In the genomic region with DNA sequence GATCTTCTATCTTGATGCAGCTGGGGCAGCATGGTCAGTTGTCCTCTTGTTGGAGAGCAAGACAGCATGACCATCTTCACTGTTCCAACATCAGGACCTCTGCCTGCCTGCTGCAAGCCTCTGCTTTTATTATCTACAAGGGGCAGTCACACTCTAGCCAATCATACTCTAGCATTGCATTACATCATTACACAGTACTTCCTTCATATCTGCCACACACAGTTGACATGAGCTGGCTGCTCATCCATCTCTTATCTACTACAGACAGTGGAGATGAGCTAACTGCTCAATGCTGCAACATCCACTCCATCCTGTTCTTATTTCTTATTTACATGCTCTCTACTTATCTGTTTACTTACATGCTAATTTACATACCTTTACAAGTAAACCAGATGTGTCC, we compare ENCODE assay signal across 16 mouse cellular contexts. TPM values are rescaled to one million over a fixed set of nuclear protein-coding genes. Genes with fewer than 3 reads are reported as not detected.
DNase-seq lines count a peak whose midpoint lies in the region; ATAC-seq and TF ChIP-seq lines count a peak whose summit lies in the region.
"Had no signal": no experiment of that assay in that cellular context is flagged by ENCODE, and none has a peak within 500 bp of the region (broad histone marks: within the 10 kb centered on the region; RNA-seq: fewer than 3 reads in every experiment).

No protein-coding gene starts in this region.

- peak; percentile 88 for ATAC-seq in G1E (ENCODE audit: extremely low read depth, insufficient number of reproducible peaks, low FRiP score, poor library complexity, severe bottlenecking)
- peak; percentile 34; the same call in 1 of the 2 replicates for ATAC-seq in intestine, embryonic 16.5 days
- ATAC-seq in forebrain, embryonic 14.5 days, result no peak

- DNase-seq in G1E (ENCODE audit: low spot score), result no peak
- peak; percentile 8 for DNase-seq in MEL-GATA-1-ER (ENCODE audit: extremely low read depth, low read depth)
- no peak for DNase-seq in MN1 (ENCODE audit: low spot score)
- DNase-seq in forebrain, embryonic 14.5 days (ENCODE audit: low spot score), result no peak
- DNase-seq in adrenal gland, postnatal 25 days, result no peak
- DNase-seq: adrenal gland, adult 8-10 months; gastrocnemius, postnatal 36 days; kidney, adult 18-20 months; thymus, postnatal 25 days had no signal

- H3K27me3 ChIP-seq in G1E (ENCODE audit: insufficient read depth, low read length), result no peaks in the 10 kb centered on the region
- no peaks in the 10 kb centered on the region for H3K27me3 ChIP-seq in intestine, embryonic 16.5 days (replicated peaks; ENCODE audit: control insufficient read depth, insufficient read depth, low read length)
- no peaks in the 10 kb centered on the region for H3K27me3 ChIP-seq in megakaryocyte, embryonic 14.5 days (replicated peaks)
- no peaks in the 10 kb centered on the region for H3K27me3 ChIP-seq in forebrain, embryonic 14.5 days (replicated peaks; ENCODE audit: control insufficient read depth, insufficient read depth, low read length)
- H3K27me3 ChIP-seq: embryonic facial prominence, embryonic 15.5 days; heart, embryonic 15.5 days; limb, embryonic 15.5 days; neural tube, embryonic 12.5 days had no signal

- TF ChIP-seq CTCF in G1E (IDR thresholded peaks at IDR 0.05; ENCODE audit: low read depth, low read length), result no peak

- H3K9ac ChIP-seq in intestine, embryonic 16.5 days (ENCODE audit: low read depth, low read length), result no peak overlapping the region
- H3K9ac ChIP-seq in forebrain, embryonic 14.5 days (ENCODE audit: low read length), result no peak overlapping the region
- H3K9ac ChIP-seq: embryonic facial prominence, embryonic 15.5 days; heart, embryonic 15.5 days; limb, embryonic 15.5 days; neural tube, embryonic 12.5 days had no signal

- H3K4me1 ChIP-seq in G1E (ENCODE audit: insufficient read depth, low read depth, low read length), result peaks cover 5% of the 10 kb centered on the region; the same call in 1 of the 2 replicates
- no peaks in the 10 kb centered on the region for H3K4me1 ChIP-seq in intestine, embryonic 16.5 days (ENCODE audit: control insufficient read depth, insufficient read depth, low read length)
- H3K4me1 ChIP-seq in megakaryocyte, embryonic 14.5 days, result peaks cover 26% of the 10 kb centered on the region
- no peaks in the 10 kb centered on the region for H3K4me1 ChIP-seq in forebrain, embryonic 14.5 days (ENCODE audit: control insufficient read depth, insufficient read depth, low read length)
- H3K4me1 ChIP-seq: embryonic facial prominence, embryonic 15.5 days; heart, embryonic 15.5 days; limb, embryonic 15.5 days; neural tube, embryonic 12.5 days had no signal

- no peak overlapping the region for H3K4me3 ChIP-seq in G1E (ENCODE audit: low read depth, low read length)
- H3K4me3 ChIP-seq in intestine, embryonic 16.5 days (ENCODE audit: low read length), result no peak overlapping the region
- peak overlapping the region; percentile 42 for H3K4me3 ChIP-seq in megakaryocyte, embryonic 14.5 days (replicated peaks)
- H3K4me3 ChIP-seq in forebrain, embryonic 14.5 days (ENCODE audit: low read depth, low read length), result no peak overlapping the region
- H3K4me3 ChIP-seq: embryonic facial prominence, embryonic 15.5 days; heart, embryonic 15.5 days; layer of hippocampus, adult 2 months; limb, embryonic 15.5 days; neural tube, embryonic 12.5 days had no signal

- no peaks in the 10 kb centered on the region for H3K36me3 ChIP-seq in G1E (replicated peaks)
- H3K36me3 ChIP-seq in intestine, embryonic 16.5 days (ENCODE audit: control insufficient read depth, insufficient read depth, low read length), result no peaks in the 10 kb centered on the region
- H3K36me3 ChIP-seq in megakaryocyte, embryonic 14.5 days (replicated peaks; ENCODE audit: low read length), result no peaks in the 10 kb centered on the region
- H3K36me3 ChIP-seq in forebrain, embryonic 14.5 days (ENCODE audit: control insufficient read depth, insufficient read depth, low read length), result no peaks in the 10 kb centered on the region
- H3K36me3 ChIP-seq: embryonic facial prominence, embryonic 15.5 days; heart, embryonic 15.5 days; limb, embryonic 15.5 days; neural tube, embryonic 12.5 days had no signal

- H3K9me3 ChIP-seq in G1E (replicated peaks), result no peaks in the 10 kb centered on the region
- no peaks in the 10 kb centered on the region for H3K9me3 ChIP-seq in intestine, embryonic 16.5 days (ENCODE audit: control insufficient read depth, low read length)
- H3K9me3 ChIP-seq in megakaryocyte, embryonic 14.5 days, result no peaks in the 10 kb centered on the region
- H3K9me3 ChIP-seq in forebrain, embryonic 14.5 days (replicated peaks; ENCODE audit: control insufficient read depth, low read length), result no peaks in the 10 kb centered on the region
- H3K9me3 ChIP-seq: embryonic facial prominence, embryonic 15.5 days; heart, embryonic 15.5 days; limb, embryonic 15.5 days; neural tube, embryonic 12.5 days had no signal

- H3K4me2 ChIP-seq in intestine, embryonic 16.5 days (ENCODE audit: low read depth, low read length), result no peak overlapping the region
- H3K4me2 ChIP-seq in forebrain, embryonic 14.5 days (ENCODE audit: low read length), result no peak overlapping the region
- H3K4me2 ChIP-seq: embryonic facial prominence, embryonic 15.5 days; heart, embryonic 15.5 days; limb, embryonic 15.5 days; neural tube, embryonic 12.5 days had no signal

- H3K27ac ChIP-seq in intestine, embryonic 16.5 days (ENCODE audit: low read length), result no peak overlapping the region
- no peak overlapping the region for H3K27ac ChIP-seq in forebrain, embryonic 14.5 days (ENCODE audit: low read depth, low read length)
- H3K27ac ChIP-seq: embryonic facial prominence, embryonic 15.5 days; heart, embryonic 15.5 days; layer of hippocampus, adult 2 months; limb, embryonic 15.5 days; neural tube, embryonic 12.5 days had no signal

RNA-seq across cellular contexts. Expression of gene Pi4k2b, which starts 28.7 kb away (rescaled TPM):
- 38.1 and 49.1 TPM in 2 replicates for total RNA-seq in G1E (2014; fragmentation: Nextera tagmentation)
- total RNA-seq in G1E (2017), result 74.7 and 79.9 TPM in 2 replicates
- 22.7 and 32.5 TPM in 2 replicates for polyA plus RNA-seq in G1E (2012)
- polyA plus RNA-seq in intestine, embryonic 16.5 days (2015; fragmentation: Nextera tagmentation; extraction: Ambion mirVana), result 15.5 and 20.2 TPM in 2 replicates
- 22.6 and 36.0 TPM in 2 replicates for polyA plus RNA-seq in megakaryocyte, embryonic 14.5 days (2012; ENCODE audit: insufficient read depth, low replicate concordance)
- polyA plus RNA-seq in forebrain, embryonic 14.5 days (2014; fragmentation: Nextera tagmentation; extraction: Ambion mirVana), result 6.7 and 8.0 TPM in 2 replicates
- 8.0 and 9.8 TPM in 2 replicates for total RNA-seq in adrenal gland, postnatal 25 days (2021)

RNA-seq across cellular contexts. Expression of gene Sepsecs, which starts 43.2 kb away (rescaled TPM):
- total RNA-seq in G1E (2014; fragmentation: Nextera tagmentation), result 34.5 and 39.6 TPM in 2 replicates
- total RNA-seq in G1E (2017), result 37.8 and 43.3 TPM in 2 replicates
- 1.5 and 1.9 TPM in 2 replicates for polyA plus RNA-seq in G1E (2012)
- 11.9 and 12.9 TPM in 2 replicates for polyA plus RNA-seq in intestine, embryonic 16.5 days (2015; fragmentation: Nextera tagmentation; extraction: Ambion mirVana)
- 0.46 TPM in 1 of 2 replicates, not detected in the other for polyA plus RNA-seq in megakaryocyte, embryonic 14.5 days (2012; ENCODE audit: insufficient read depth, low replicate concordance)
- 6.8 and 8.2 TPM in 2 replicates for polyA plus RNA-seq in forebrain, embryonic 14.5 days (2014; fragmentation: Nextera tagmentation; extraction: Ambion mirVana)
- total RNA-seq in adrenal gland, postnatal 25 days (2021), result 18.4 and 20.7 TPM in 2 replicates
